Mouse (Mus musculus) fibroblast of lung, adult 2 months (primary cell): ENCODE data around the gene Ldlrap1.
A peak's percentile ranks its signal among the peaks of the same experiment; 100 is the strongest.

ENCODE experiments used
- DNase-seq: peaks from one replicate; pipeline ENCODE4 v3.0.0-alpha.2; 2011; ENCODE audit warnings: low read depth

The Ldlrap1 gene

GRCm38 (mm10) chr4:134704590-134704989, 63.2 kb downstream of the Ldlrap1 start:
- no peak for DNase-seq

GRCm38 (mm10) chr4:134703835-134704546, 63.8 kb downstream of the Ldlrap1 start, which contains the start of gene Man1c1:
TSS of gene Man1c1 (minus strand) at chr4:134704290.
- peak; percentile 92 for DNase-seq

GRCm38 (mm10) chr4:134702981-134703834, 64.6 kb downstream of the Ldlrap1 start:
- DNase-seq, result no peak

- DNase-seq, result peak; percentile 47
Observed at GRCm38 (mm10) chr4:134701934-134702333, 65.9 kb downstream of the Ldlrap1 start.

- DNase-seq, result no peak
Observed at GRCm38 (mm10) chr4:134700911-134701310, 66.9 kb downstream of the Ldlrap1 start.

GRCm38 (mm10) chr4:134693202-134693940, 74.5 kb downstream of the Ldlrap1 start:
- DNase-seq, result no peak

- no peak for DNase-seq
Observed at GRCm38 (mm10) chr4:134692388-134692787, 75.4 kb downstream of the Ldlrap1 start.
